Mouse (Mus musculus) E14TG2a.4 (cell line): Measurements from ENCODE around the gene Noto.

Experiments
- H3K27me3 ChIP-seq: 2 replicates; pipeline ENCODE4 v1.6.1; 2014; ENCODE audit warnings: low read length, control low read depth; ENCODE audit not compliant: insufficient read depth
- H3K36me3 ChIP-seq: 2 replicates; pipeline ENCODE4 v1.6.1; 2014; ENCODE audit warnings: low read length, control low read depth; ENCODE audit not compliant: insufficient read depth
- H3K4me1 ChIP-seq: replicated peaks from 2 replicates; pipeline ENCODE4 v1.6.1; 2014; ENCODE audit warnings: low read depth, low read length, control low read depth
- H3K4me3 ChIP-seq: replicated peaks from 2 replicates; pipeline ENCODE4 v1.5.1; 2014; ENCODE audit warnings: mild to moderate bottlenecking, low read length
- H3K9me3 ChIP-seq: 2 replicates; pipeline ENCODE4 v1.6.1; 2014; ENCODE audit warnings: low read length, control low read depth
- CTCF ChIP-seq: conservative IDR thresholded peaks from 2 replicates; pipeline ENCODE4 v1.5.1; 2014; ENCODE audit warnings: low read length
- NANOG ChIP-seq: IDR thresholded peaks from 2 replicates; pipeline ENCODE4 v1.6.1; 2014; ENCODE audit warnings: borderline replicate concordance, low read length, mixed read lengths
- POU5F1 ChIP-seq: IDR thresholded peaks from 2 replicates; pipeline ENCODE4 v1.6.1; 2014; ENCODE audit warnings: low read length, borderline replicate concordance

Noto gene

DNA sequence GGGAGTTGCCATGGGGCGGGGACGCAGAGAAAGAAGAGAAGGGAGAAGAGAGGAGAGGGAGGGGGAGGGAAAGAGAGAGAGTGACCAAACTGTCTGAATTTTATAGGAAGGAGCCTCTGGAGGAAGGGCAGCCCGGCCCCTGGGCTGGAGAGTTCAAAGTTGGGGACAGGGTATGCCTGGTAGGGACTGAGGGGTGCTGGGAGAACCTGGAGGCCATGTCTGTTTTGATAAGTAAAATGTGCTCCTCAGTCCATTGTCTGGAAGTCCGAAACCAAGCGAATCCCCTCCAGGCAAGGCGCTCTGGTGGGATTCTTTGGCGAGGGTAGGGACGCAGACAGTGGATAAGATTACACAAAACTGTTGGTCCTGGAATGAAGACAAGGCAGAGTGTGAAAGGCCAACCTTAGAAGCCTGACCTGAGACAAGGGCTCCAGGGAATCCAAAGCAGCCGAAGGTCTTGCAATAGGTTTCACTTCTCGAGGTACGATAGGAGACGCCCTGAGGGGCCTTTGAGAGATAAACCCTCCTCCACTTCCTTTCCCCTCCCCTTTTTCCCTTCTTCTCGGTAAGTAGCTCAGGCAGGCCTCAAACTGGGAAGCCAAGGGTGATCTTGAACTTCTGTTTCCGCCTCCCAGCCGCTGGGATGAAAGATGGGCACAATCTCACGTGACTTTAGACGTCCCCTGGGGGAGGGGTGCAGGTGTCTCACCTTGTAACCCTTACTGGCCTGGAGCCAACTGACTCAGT, 42.6 kb upstream of the Noto start:
- no peak for TF ChIP-seq POU5F1
- no peak for TF ChIP-seq CTCF
- no peak for TF ChIP-seq NANOG
- H3K9me3 ChIP-seq, result peaks cover 12% of the 10 kb centered on the region
- peaks cover 41% of the 10 kb centered on the region for H3K4me1 ChIP-seq
- H3K27me3 ChIP-seq, result peaks cover 4% of the 10 kb centered on the region; the same call in 1 of the 2 replicates
- H3K4me3 ChIP-seq, result 0 out of 2 replicates have a peak overlapping the region, but pooled peaks have one; percentile 1
- no peaks in the 10 kb centered on the region for H3K36me3 ChIP-seq

DNA sequence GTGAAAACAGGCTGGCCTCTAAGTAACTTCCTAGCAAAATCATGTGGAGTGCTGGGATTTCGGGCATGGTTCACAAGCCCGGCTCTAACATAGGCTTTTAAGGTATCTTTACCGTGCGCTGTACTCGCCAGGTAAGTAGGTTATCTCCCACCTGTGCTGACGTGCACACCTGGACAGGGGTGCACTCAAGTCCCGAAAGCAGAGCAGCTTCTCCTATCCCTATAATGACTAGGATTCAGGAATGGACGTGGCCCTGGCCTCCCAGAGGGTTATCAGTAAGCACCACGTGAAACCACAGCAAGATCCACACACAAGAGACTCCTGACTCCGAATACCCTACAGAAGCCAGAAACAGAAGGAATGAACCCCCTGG, 42.1 kb upstream of the Noto start:
- Histone ChIP-seq H3K4me3 (no peak overlapping the region), H3K4me1 (peaks cover 40% of the 10 kb centered on the region), H3K27me3 (peaks cover 2% of the 10 kb centered on the region; the same call in 1 of the 2 replicates), H3K9me3 (peaks cover 12% of the 10 kb centered on the region), H3K36me3 (no peaks in the 10 kb centered on the region)
- TF ChIP-seq NANOG (no peak), POU5F1 (no peak), CTCF (no peak)

DNA sequence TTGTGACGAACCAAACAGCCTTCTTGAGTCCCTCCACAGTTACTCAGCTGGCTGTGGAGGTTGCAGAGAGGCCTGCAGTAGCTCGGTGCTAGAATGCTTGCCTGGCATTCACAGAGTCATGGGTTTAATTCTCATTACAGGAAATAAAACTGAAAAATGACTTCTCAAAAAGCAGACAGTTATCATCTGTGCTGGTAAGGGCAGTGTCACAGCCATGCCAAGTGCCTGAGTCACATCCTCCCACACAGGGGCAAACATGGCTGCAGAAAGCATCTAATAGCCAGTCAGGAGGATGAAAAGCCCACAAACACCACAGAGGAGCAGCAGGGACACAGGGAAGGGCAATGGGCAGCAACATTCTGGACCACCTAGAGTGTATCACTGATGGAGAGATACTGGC, 40.9 kb upstream of the Noto start:
- H3K27me3 ChIP-seq, result no peaks in the 10 kb centered on the region

DNA sequence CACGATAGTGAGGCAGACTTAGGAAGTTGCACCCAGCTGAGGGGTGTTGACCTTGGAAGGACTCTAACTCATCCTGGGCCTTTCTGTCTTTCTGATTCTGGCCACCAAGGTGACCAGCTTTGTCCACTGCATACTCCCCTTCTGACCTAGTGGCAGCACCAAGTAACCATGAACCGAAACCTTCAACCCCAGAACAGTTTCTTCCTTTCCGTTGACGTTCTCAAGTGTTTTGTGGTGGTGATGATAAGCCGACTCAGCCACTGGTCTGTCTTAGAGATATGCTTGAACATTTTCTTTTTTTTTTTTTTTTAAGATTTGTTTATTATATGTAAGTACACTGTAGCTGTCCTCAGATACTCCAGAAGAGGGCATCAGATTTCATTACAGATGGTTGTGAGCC, 35.1 kb upstream of the Noto start:
- Histone ChIP-seq H3K9me3 (0 out of 2 replicates have a peak, but pooled peaks cover 4% of the 10 kb centered on the region), H3K36me3 (no peaks in the 10 kb centered on the region), H3K27me3 (0 out of 2 replicates have a peak, but pooled peaks cover 4% of the 10 kb centered on the region), H3K4me3 (no peak overlapping the region), H3K4me1 (peaks cover 11% of the 10 kb centered on the region)
- no peak for TF ChIP-seq CTCF
- no peak for TF ChIP-seq NANOG
- TF ChIP-seq POU5F1, result no peak

More for the DNA sequence above, 40.9 kb upstream of the Noto start:
- H3K36me3 ChIP-seq, result no peaks in the 10 kb centered on the region
- H3K4me1 ChIP-seq, result peaks cover 31% of the 10 kb centered on the region
- TF ChIP-seq POU5F1, result no peak
- no peak for TF ChIP-seq NANOG
- no peak for TF ChIP-seq CTCF
- H3K4me3 ChIP-seq, result no peak overlapping the region
- H3K9me3 ChIP-seq, result peaks cover 12% of the 10 kb centered on the region

DNA sequence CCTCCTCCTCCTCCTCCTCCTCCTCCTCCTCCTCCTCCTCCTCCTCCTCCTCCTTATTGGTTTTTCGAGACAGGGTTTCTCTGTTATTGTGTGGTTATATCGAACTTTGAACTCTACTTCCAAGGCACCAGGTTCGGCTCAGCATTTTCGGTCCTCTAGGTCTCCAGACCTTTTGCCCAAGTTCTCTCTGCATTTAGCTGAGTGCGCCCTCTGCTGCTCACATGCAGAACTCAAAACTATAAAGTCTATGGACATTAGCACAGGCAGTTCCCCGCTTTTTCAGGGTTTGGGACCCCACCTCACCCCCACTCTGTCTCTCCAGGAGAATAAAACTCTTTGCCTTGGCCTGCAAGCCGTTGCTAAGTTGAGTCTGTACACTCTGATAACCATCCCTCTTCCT, 31.9 kb upstream of the Noto start:
- Histone ChIP-seq H3K36me3 (no peaks in the 10 kb centered on the region), H3K4me1 (peaks cover 19% of the 10 kb centered on the region), H3K27me3 (0 out of 2 replicates have a peak, but pooled peaks cover 4% of the 10 kb centered on the region), H3K4me3 (no peak overlapping the region), H3K9me3 (no peaks in the 10 kb centered on the region)
- TF ChIP-seq CTCF, result peak; percentile 73
- TF ChIP-seq NANOG, result no peak

DNA sequence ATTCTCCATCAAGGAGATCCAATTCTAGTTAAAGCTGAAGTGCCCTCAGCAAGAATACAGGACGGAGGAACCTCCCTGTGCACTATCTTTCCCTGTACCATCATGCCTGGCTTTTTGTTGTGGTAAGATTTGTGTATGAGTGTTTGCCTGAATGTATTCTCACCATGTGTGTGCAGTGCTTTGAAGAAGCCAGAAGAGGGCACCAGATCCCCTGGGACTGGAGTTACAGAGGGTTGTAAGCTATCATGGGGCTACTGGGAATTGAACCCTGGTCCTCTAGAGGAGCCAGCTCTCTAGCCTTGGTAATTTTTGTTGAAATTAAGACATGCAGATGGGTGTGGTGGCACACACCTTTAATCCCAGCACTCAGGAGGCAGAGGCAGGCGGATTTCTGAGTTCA, 28.3 kb upstream of the Noto start:
- H3K9me3 ChIP-seq, result no peaks in the 10 kb centered on the region
- H3K36me3 ChIP-seq, result no peaks in the 10 kb centered on the region
- H3K4me1 ChIP-seq, result peaks cover 19% of the 10 kb centered on the region
- TF ChIP-seq CTCF (peak; percentile 50), POU5F1 (no peak)
- H3K27me3 ChIP-seq, result 0 out of 2 replicates have a peak, but pooled peaks cover 4% of the 10 kb centered on the region
- no peak overlapping the region for H3K4me3 ChIP-seq

DNA sequence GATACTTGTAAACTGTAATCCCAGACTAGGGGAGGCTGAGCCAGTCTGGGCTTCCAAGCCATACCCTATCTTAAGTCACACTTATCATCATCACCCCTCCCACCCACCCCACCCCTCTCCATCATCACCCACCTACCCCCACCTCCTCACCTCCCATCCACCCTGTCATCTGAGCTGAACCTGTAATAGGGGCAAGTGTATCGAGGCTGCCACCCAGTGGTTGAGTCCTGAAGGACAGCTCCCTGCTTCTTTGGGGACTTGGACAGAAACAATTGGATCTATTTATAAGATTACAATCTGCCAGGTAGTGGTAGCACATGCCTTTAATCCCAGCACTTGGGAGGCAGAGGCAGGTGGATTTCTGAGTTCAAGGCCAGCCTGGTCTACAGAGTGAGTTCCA, 26.5 kb upstream of the Noto start:
- H3K9me3 ChIP-seq, result no peaks in the 10 kb centered on the region
- H3K36me3 ChIP-seq, result no peaks in the 10 kb centered on the region
- no peaks in the 10 kb centered on the region for H3K27me3 ChIP-seq
- peaks cover 19% of the 10 kb centered on the region for H3K4me1 ChIP-seq
- no peak overlapping the region for H3K4me3 ChIP-seq
- TF ChIP-seq POU5F1 (no peak), NANOG (no peak), CTCF (peak; percentile 49)

DNA sequence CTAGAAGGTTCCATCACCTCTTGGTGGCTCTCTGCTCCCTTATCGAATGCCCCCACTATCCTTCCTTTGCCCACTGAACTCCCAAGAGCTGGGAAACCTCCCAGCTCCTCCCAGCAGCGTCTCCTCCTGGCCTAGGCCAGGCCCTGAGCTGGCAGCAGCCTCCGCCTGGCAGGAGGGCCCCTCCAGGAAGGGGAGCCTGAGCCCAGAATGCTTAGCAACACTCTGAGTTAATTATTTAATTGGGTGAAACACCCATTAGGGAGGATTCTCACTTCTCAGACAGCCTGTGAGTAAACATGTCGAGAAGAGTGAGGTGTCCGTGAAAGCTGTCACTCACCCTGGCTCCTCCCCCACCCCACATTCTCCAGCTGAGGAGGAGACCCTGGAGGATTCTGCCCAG, 24.0 kb upstream of the Noto start:
- TF ChIP-seq NANOG (no peak), CTCF (no peak), POU5F1 (no peak)
- Histone ChIP-seq H3K36me3 (no peaks in the 10 kb centered on the region), H3K4me1 (peaks cover 15% of the 10 kb centered on the region), H3K9me3 (no peaks in the 10 kb centered on the region), H3K4me3 (no peak overlapping the region), H3K27me3 (peaks cover 4% of the 10 kb centered on the region; the same call in 1 of the 2 replicates)
